Mouse (Mus musculus) kidney, adult 2 months (tissue): ENCODE measurements around the gene Lgals3bp.

Experiments
- CTCF ChIP-seq: fragments of 200-500 bp; conservative IDR thresholded peaks from 2 replicates; pipeline ENCODE4 v1.5.1; 2011; ENCODE audit warnings: low read depth, mild to moderate bottlenecking, control low read depth, low read length, moderate library complexity, mixed read lengths; ENCODE audit not compliant: insufficient read depth, insufficient read length
- POLR2A ChIP-seq: fragments of 200-500 bp; IDR thresholded peaks from one replicate; pipeline ENCODE4 v1.6.1; 2011; ENCODE audit warnings: low read depth, low read length, control low read depth

DNA sequence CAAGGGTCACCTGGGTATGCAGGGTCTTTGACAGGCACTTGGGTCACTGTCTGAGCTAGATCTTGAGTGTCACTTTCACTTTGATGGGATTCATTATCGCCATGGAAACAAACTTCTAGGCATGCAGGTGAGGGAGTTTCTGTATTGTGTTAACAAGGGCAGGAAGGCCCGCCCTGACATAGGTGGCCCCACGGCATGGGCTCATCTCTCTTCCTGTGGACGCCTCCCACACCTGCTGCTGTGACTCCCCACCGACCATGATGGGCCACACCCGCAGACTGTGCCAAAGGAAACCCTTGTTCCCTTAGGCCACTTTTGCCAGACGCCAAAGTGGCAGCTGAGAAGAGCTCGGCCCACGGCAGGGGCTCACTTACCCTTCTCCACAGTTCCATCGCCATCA, 8.6 kb upstream of the Lgals3bp start:
- no peak for TF ChIP-seq CTCF
- TF ChIP-seq POLR2A, result no peak
